Mouse (Mus musculus) kidney, adult 2 months (tissue): ENCODE measurements around the gene Rrm2.

ENCODE experiments used
- CTCF ChIP-seq: fragments of 200-500 bp; conservative IDR thresholded peaks from 2 replicates; pipeline ENCODE4 v1.5.1; 2011; ENCODE audit warnings: low read depth, mild to moderate bottlenecking, control low read depth, low read length, moderate library complexity, mixed read lengths; ENCODE audit not compliant: insufficient read depth, insufficient read length
- POLR2A ChIP-seq: fragments of 200-500 bp; IDR thresholded peaks from one replicate; pipeline ENCODE4 v1.6.1; 2011; ENCODE audit warnings: low read depth, low read length, control low read depth

DNA sequence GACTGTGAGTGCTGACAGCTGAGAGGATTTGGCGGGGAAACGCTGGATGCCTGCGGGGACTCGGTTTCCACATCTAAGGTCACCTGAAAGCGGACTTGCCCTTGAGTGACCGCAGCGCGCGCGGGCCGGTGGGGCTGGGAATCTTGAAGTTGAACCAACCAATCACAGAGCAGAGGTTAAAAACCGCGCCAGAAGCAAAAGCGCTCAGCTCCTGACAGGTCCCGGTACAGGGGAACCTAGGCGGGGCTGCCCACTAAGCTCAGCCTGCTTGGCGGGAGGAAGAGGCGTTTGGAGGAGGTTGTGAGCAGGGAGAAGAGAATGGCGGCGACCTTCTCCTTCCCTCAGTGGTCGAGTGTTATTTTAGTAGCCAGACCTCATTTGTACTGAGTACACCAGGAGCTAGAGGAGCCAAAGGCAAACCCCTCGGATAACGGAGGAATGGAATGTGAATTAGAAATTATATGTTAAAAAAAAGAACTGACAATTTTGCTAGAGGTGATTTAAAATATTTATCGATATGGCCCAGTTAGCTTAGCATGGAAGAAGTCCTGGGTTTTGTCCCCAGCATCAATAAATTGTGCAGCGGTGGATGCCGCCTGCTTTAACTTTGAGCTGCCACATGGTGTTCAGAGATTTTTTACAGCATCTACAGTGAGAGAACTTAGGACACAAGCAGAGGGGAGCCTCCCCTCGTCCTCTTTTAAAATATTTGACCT is 1.1 kb upstream of the Rrm2 start:
- TF ChIP-seq POLR2A (no peak), CTCF (no peak)
